Mouse (Mus musculus): Measurements from ENCODE around the gene Mecom. TPM values are rescaled to one million over a fixed set of nuclear protein-coding genes. Genes with fewer than 3 reads are reported as not detected.

Gene Mecom
- polyA plus RNA-seq, 1 experiment from 2014 or later = 0.79 TPM

GRCm38 (mm10) chr3:30019961-30020360 is 527.8 kb downstream of the Mecom start:
- Histone ChIP-seq H3K4me3 (replicated peaks) (no peak overlapping the region), H3K4me2 (no peak overlapping the region), H3K9ac (no peak overlapping the region), H3K27ac (replicated peaks) (no peak overlapping the region), H3K4me1 (replicated peaks) (no peaks in the 10 kb centered on the region), H3K36me3 (replicated peaks) (no peaks in the 10 kb centered on the region), H3K27me3 (no peaks in the 10 kb centered on the region), H3K9me3 (replicated peaks) (no peaks in the 10 kb centered on the region)
- no peak for ATAC-seq (ENCODE audit: insufficient read depth)
- WGBS (ENCODE audit: insufficient replicate concordance) = 80% methylated on average over 13 of the region's 13 CpGs

GRCm38 (mm10) chr3:30019411-30019810 is 528.4 kb downstream of the Mecom start:
- Histone ChIP-seq H3K9me3 (replicated peaks) (no peaks in the 10 kb centered on the region), H3K4me3 (replicated peaks) (no peak overlapping the region), H3K27me3 (no peaks in the 10 kb centered on the region), H3K4me1 (replicated peaks) (no peaks in the 10 kb centered on the region), H3K9ac (no peak overlapping the region), H3K4me2 (no peak overlapping the region), H3K36me3 (replicated peaks) (no peaks in the 10 kb centered on the region), H3K27ac (replicated peaks) (no peak overlapping the region)
- 62% methylated on average over 8 of the region's 8 CpGs for WGBS (ENCODE audit: insufficient replicate concordance)
- ATAC-seq (ENCODE audit: insufficient read depth) = no peak

- 66% methylated on average over 12 of the region's 12 CpGs for WGBS (ENCODE audit: insufficient replicate concordance)
Measured at GRCm38 (mm10) chr3:30018202-30018601, 529.6 kb downstream of the Mecom start.

GRCm38 (mm10) chr3:30016766-30017165 is 531.0 kb downstream of the Mecom start:
- peaks cover 14% of the 10 kb centered on the region for H3K27me3 ChIP-seq
- no peaks in the 10 kb centered on the region for H3K9me3 ChIP-seq (replicated peaks)
- ATAC-seq (ENCODE audit: insufficient read depth) = no peak
- no peak overlapping the region for H3K4me3 ChIP-seq (replicated peaks)
- H3K4me1 ChIP-seq (replicated peaks) = no peaks in the 10 kb centered on the region
- 61% methylated on average over 5 of the region's 5 CpGs for WGBS (ENCODE audit: insufficient replicate concordance)
- no peak overlapping the region for H3K4me2 ChIP-seq
- H3K36me3 ChIP-seq (replicated peaks) = no peaks in the 10 kb centered on the region
- H3K27ac ChIP-seq (replicated peaks) = no peak overlapping the region
- H3K9ac ChIP-seq = no peak overlapping the region

More at GRCm38 (mm10) chr3:30018202-30018601, 529.6 kb downstream of the Mecom start:
- Histone ChIP-seq H3K9me3 (replicated peaks) (no peaks in the 10 kb centered on the region), H3K27ac (replicated peaks) (no peak overlapping the region), H3K36me3 (replicated peaks) (no peaks in the 10 kb centered on the region), H3K4me1 (replicated peaks) (no peaks in the 10 kb centered on the region), H3K4me3 (replicated peaks) (no peak overlapping the region), H3K27me3 (peaks cover under 1% of the 10 kb centered on the region; the same call in 1 of the 2 replicates), H3K9ac (no peak overlapping the region), H3K4me2 (no peak overlapping the region)
- ATAC-seq (ENCODE audit: insufficient read depth) = no peak

- H3K27ac ChIP-seq (replicated peaks) = no peak overlapping the region
- no peak overlapping the region for H3K9ac ChIP-seq
- H3K36me3 ChIP-seq (replicated peaks) = no peaks in the 10 kb centered on the region
- H3K4me1 ChIP-seq (replicated peaks) = no peaks in the 10 kb centered on the region
- H3K27me3 ChIP-seq = peaks cover 29% of the 10 kb centered on the region
- 9% methylated on average over 10 of the region's 10 CpGs for WGBS (ENCODE audit: insufficient replicate concordance)
- H3K4me3 ChIP-seq (replicated peaks) = no peak overlapping the region
- no peaks in the 10 kb centered on the region for H3K9me3 ChIP-seq (replicated peaks)
- H3K4me2 ChIP-seq = no peak overlapping the region
- ATAC-seq (ENCODE audit: insufficient read depth) = no peak
Measured at GRCm38 (mm10) chr3:30014962-30015660, 532.7 kb downstream of the Mecom start.

- Histone ChIP-seq H3K9me3 (replicated peaks) (no peaks in the 10 kb centered on the region), H3K4me1 (replicated peaks) (no peaks in the 10 kb centered on the region), H3K27ac (replicated peaks) (no peak overlapping the region), H3K4me2 (no peak overlapping the region), H3K9ac (no peak overlapping the region), H3K27me3 (peaks cover 33% of the 10 kb centered on the region), H3K36me3 (replicated peaks) (no peaks in the 10 kb centered on the region), H3K4me3 (replicated peaks) (no peak overlapping the region)
- WGBS (ENCODE audit: insufficient replicate concordance) = 62% methylated on average over 1 of the region's 1 CpGs
- no peak for ATAC-seq (ENCODE audit: insufficient read depth)
Measured at GRCm38 (mm10) chr3:30014279-30014678, 533.5 kb downstream of the Mecom start.

GRCm38 (mm10) chr3:30013416-30013815 is 534.4 kb downstream of the Mecom start:
- H3K27me3 ChIP-seq = peaks cover 33% of the 10 kb centered on the region
- no peaks in the 10 kb centered on the region for H3K36me3 ChIP-seq (replicated peaks)
- H3K4me2 ChIP-seq = peak overlapping the region; percentile 70
- no peak overlapping the region for H3K27ac ChIP-seq (replicated peaks)
- no peak overlapping the region for H3K4me3 ChIP-seq (replicated peaks)
- no peak for ATAC-seq (ENCODE audit: insufficient read depth)
- no peaks in the 10 kb centered on the region for H3K9me3 ChIP-seq (replicated peaks)
- no peaks in the 10 kb centered on the region for H3K4me1 ChIP-seq (replicated peaks)
- no peak overlapping the region for H3K9ac ChIP-seq
- WGBS (ENCODE audit: insufficient replicate concordance) = 39% methylated on average over 1 of the region's 1 CpGs

- no peaks in the 10 kb centered on the region for H3K9me3 ChIP-seq (replicated peaks)
- peaks cover 33% of the 10 kb centered on the region for H3K27me3 ChIP-seq
- under 1% methylated on average over 29 of the region's 29 CpGs for WGBS (ENCODE audit: insufficient replicate concordance)
- no peaks in the 10 kb centered on the region for H3K4me1 ChIP-seq (replicated peaks)
- H3K4me2 ChIP-seq = peak overlapping the region; percentile 70
- ATAC-seq (ENCODE audit: insufficient read depth) = no peak
- H3K27ac ChIP-seq (replicated peaks) = no peak overlapping the region
- H3K36me3 ChIP-seq (replicated peaks) = no peaks in the 10 kb centered on the region
- H3K9ac ChIP-seq = no peak overlapping the region
- peak overlapping the region; percentile 53 for H3K4me3 ChIP-seq (replicated peaks)
Measured at GRCm38 (mm10) chr3:30012666-30013365, 535.0 kb downstream of the Mecom start.

- no peak for ATAC-seq (ENCODE audit: insufficient read depth)
Measured at GRCm38 (mm10) chr3:30012150-30012549, 535.7 kb downstream of the Mecom start.

GRCm38 (mm10) chr3:30011712-30012111 is 536.1 kb downstream of the Mecom start:
- peak overlapping the region; percentile 70; the same call in 1 of the 2 replicates for H3K4me2 ChIP-seq
- no peaks in the 10 kb centered on the region for H3K4me1 ChIP-seq (replicated peaks)
- no peak overlapping the region for H3K9ac ChIP-seq
- peaks cover 33% of the 10 kb centered on the region for H3K27me3 ChIP-seq
- no peaks in the 10 kb centered on the region for H3K9me3 ChIP-seq (replicated peaks)
- no peak overlapping the region for H3K27ac ChIP-seq (replicated peaks)
- ATAC-seq (ENCODE audit: insufficient read depth) = no peak
- WGBS (ENCODE audit: insufficient replicate concordance) = 9% methylated on average over 6 of the region's 6 CpGs
- no peak overlapping the region for H3K4me3 ChIP-seq (replicated peaks)
- H3K36me3 ChIP-seq (replicated peaks) = no peaks in the 10 kb centered on the region

More at GRCm38 (mm10) chr3:30012150-30012549, 535.7 kb downstream of the Mecom start:
- Histone ChIP-seq H3K27me3 (peaks cover 33% of the 10 kb centered on the region), H3K27ac (replicated peaks) (no peak overlapping the region), H3K9ac (no peak overlapping the region), H3K36me3 (replicated peaks) (no peaks in the 10 kb centered on the region), H3K4me2 (peak overlapping the region; percentile 70), H3K9me3 (replicated peaks) (no peaks in the 10 kb centered on the region), H3K4me1 (replicated peaks) (no peaks in the 10 kb centered on the region), H3K4me3 (replicated peaks) (peak overlapping the region; percentile 53)
- under 1% methylated on average over 27 of the region's 27 CpGs for WGBS (ENCODE audit: insufficient replicate concordance)

GRCm38 (mm10) chr3:30010889-30011288 is 536.9 kb downstream of the Mecom start:
- Histone ChIP-seq H3K9me3 (replicated peaks) (no peaks in the 10 kb centered on the region), H3K4me2 (no peak overlapping the region), H3K9ac (no peak overlapping the region), H3K27ac (replicated peaks) (no peak overlapping the region), H3K36me3 (replicated peaks) (no peaks in the 10 kb centered on the region), H3K27me3 (peaks cover 33% of the 10 kb centered on the region), H3K4me1 (replicated peaks) (no peaks in the 10 kb centered on the region), H3K4me3 (replicated peaks) (no peak overlapping the region)
- whole genome bisulfite sequencing (ENCODE audit: insufficient replicate concordance) = 24% methylated on average over 6 of the region's 6 CpGs
- ATAC-seq (ENCODE audit: insufficient read depth) = no peak

Measured in liver, embryonic 15.5 days (tissue).